Mouse (Mus musculus) small intestine, adult 2 months (tissue): Measurements from ENCODE around the gene Rps6. TPM values are rescaled to one million over a fixed set of nuclear protein-coding genes. Genes with fewer than 3 reads are reported as not detected.

Source experiments
- H3K27ac ChIP-seq: fragments of 200-500 bp; 2 replicates; pipeline ENCODE4 v1.5.1; 2012; ENCODE audit warnings: low read depth, low read length, control low read depth, inconsistent platforms; ENCODE audit not compliant: insufficient read depth
- H3K27me3 ChIP-seq: fragments of 200-500 bp; 2 replicates; pipeline ENCODE4 v1.6.1; 2012; ENCODE audit warnings: mild to moderate bottlenecking, moderate library complexity, low read length, inconsistent platforms; ENCODE audit not compliant: control insufficient read depth, insufficient read depth
- H3K36me3 ChIP-seq: fragments of 200-500 bp; 2 replicates; pipeline ENCODE4 v1.6.1; 2012; ENCODE audit warnings: mild to moderate bottlenecking, low read length, control low read depth, inconsistent platforms; ENCODE audit not compliant: control insufficient read depth, insufficient read depth
- H3K4me1 ChIP-seq: fragments of 200-500 bp; 2 replicates; pipeline ENCODE4 v1.6.1; 2012; ENCODE audit warnings: low read length, inconsistent platforms, mixed read lengths; ENCODE audit not compliant: control insufficient read depth, insufficient read depth, insufficient read length
- H3K4me3 ChIP-seq: fragments of 200-500 bp; 2 replicates; pipeline ENCODE4 v1.5.1; 2012; ENCODE audit warnings: low read depth, mild to moderate bottlenecking, control low read depth, inconsistent platforms, low read length, moderate library complexity
- CTCF ChIP-seq: fragments of 200-500 bp; IDR thresholded peaks from 2 replicates; pipeline ENCODE4 v1.5.1; 2012; ENCODE audit warnings: low read depth, mild to moderate bottlenecking, control low read depth, inconsistent platforms, low read length, moderate library complexity, mixed read lengths; ENCODE audit not compliant: insufficient replicate concordance, insufficient read length; ENCODE audit errors: extremely low read depth
- POLR2A ChIP-seq: fragments of 200-500 bp; IDR thresholded peaks from 2 replicates; pipeline ENCODE4 v1.6.1; 2012; ENCODE audit warnings: low read depth, mild to moderate bottlenecking, control low read depth, inconsistent platforms, low read length, moderate library complexity
- WGBS: fragments of 180-500 bp; shearing (Covaris S2); methylation state at CpG from one replicate; pipeline ENCODE4 v1.1.7; 2018; 5-methylcytosine and 5-hydroxymethylcytosine counted together
- polyA plus RNA-seq: library from polyadenylated mRNA; depleted of rRNA; stranded (reverse); fragments of >200 nt; gene quantifications from 2 replicates; pipeline ENCODE4 v1.2.3, GENCODE M21; 2012

Gene Rps6
- polyA plus RNA-seq, 1 experiment: 167 TPM

GRCm38 (mm10) chr4:86887879-86888278 lies 30.7 kb upstream of the Rps6 start:
- 78% methylated on average over 5 of the region's 5 CpGs for WGBS
- TF ChIP-seq POLR2A (no peak), CTCF (peak; percentile 19; the same call in 1 of the 2 replicates)
- Histone ChIP-seq H3K27ac (no peak overlapping the region), H3K36me3 (no peaks in the 10 kb centered on the region), H3K4me3 (no peak overlapping the region), H3K27me3 (no peaks in the 10 kb centered on the region), H3K4me1 (0 out of 2 replicates have a peak, but pooled peaks cover 4% of the 10 kb centered on the region)

GRCm38 (mm10) chr4:86886160-86886878 lies 29.1 kb upstream of the Rps6 start:
- peak overlapping the region; percentile 39 for H3K4me3 ChIP-seq
- no peaks in the 10 kb centered on the region for H3K27me3 ChIP-seq
- 0 out of 2 replicates have a peak, but pooled peaks cover 4% of the 10 kb centered on the region for H3K4me1 ChIP-seq
- no peaks in the 10 kb centered on the region for H3K36me3 ChIP-seq
- 11% methylated on average over 18 of the region's 18 CpGs for WGBS
- TF ChIP-seq CTCF: no peak
- no peak for TF ChIP-seq POLR2A
- H3K27ac ChIP-seq: peak overlapping the region; percentile 23

GRCm38 (mm10) chr4:86885790-86886159 lies 28.6 kb upstream of the Rps6 start:
- Histone ChIP-seq H3K4me3 (peak overlapping the region; percentile 39), H3K36me3 (no peaks in the 10 kb centered on the region), H3K27me3 (no peaks in the 10 kb centered on the region), H3K4me1 (0 out of 2 replicates have a peak, but pooled peaks cover 4% of the 10 kb centered on the region), H3K27ac (peak overlapping the region; percentile 23; the same call in 1 of the 2 replicates)
- TF ChIP-seq POLR2A (no peak), CTCF (no peak)
- 29% methylated on average over 12 of the region's 12 CpGs for WGBS

- WGBS: 35% methylated on average over 4 of the region's 4 CpGs
- TF ChIP-seq POLR2A (no peak), CTCF (peak; percentile 63; the same call in 1 of the 2 replicates)
- H3K27ac ChIP-seq: no peak overlapping the region
- H3K36me3 ChIP-seq: no peaks in the 10 kb centered on the region
- H3K4me3 ChIP-seq: no peak overlapping the region
- H3K27me3 ChIP-seq: no peaks in the 10 kb centered on the region
- 0 out of 2 replicates have a peak, but pooled peaks cover 4% of the 10 kb centered on the region for H3K4me1 ChIP-seq
Observed at GRCm38 (mm10) chr4:86884945-86885344, 27.7 kb upstream of the Rps6 start.

GRCm38 (mm10) chr4:86882413-86882812 lies 25.2 kb upstream of the Rps6 start:
- WGBS: 47% methylated on average over 2 of the region's 2 CpGs
- Histone ChIP-seq H3K27ac (no peak overlapping the region), H3K4me3 (no peak overlapping the region), H3K36me3 (no peaks in the 10 kb centered on the region), H3K4me1 (0 out of 2 replicates have a peak, but pooled peaks cover 4% of the 10 kb centered on the region), H3K27me3 (no peaks in the 10 kb centered on the region)
- TF ChIP-seq POLR2A: no peak
- TF ChIP-seq CTCF: no peak

- WGBS: 70% methylated on average over 4 of the region's 4 CpGs
- Histone ChIP-seq H3K4me3 (no peak overlapping the region), H3K27ac (no peak overlapping the region), H3K27me3 (no peaks in the 10 kb centered on the region), H3K4me1 (0 out of 2 replicates have a peak, but pooled peaks cover 4% of the 10 kb centered on the region), H3K36me3 (no peaks in the 10 kb centered on the region)
- TF ChIP-seq CTCF (no peak), POLR2A (no peak)
Observed at GRCm38 (mm10) chr4:86881178-86881577, 24.0 kb upstream of the Rps6 start.

- WGBS: 91% methylated on average over 2 of the region's 2 CpGs
- Histone ChIP-seq H3K4me1 (peaks cover 5% of the 10 kb centered on the region; the same call in 1 of the 2 replicates), H3K27ac (no peak overlapping the region), H3K4me3 (no peak overlapping the region), H3K27me3 (no peaks in the 10 kb centered on the region), H3K36me3 (no peaks in the 10 kb centered on the region)
- TF ChIP-seq POLR2A (no peak), CTCF (no peak)
Observed at GRCm38 (mm10) chr4:86879477-86879876, 22.3 kb upstream of the Rps6 start.

GRCm38 (mm10) chr4:86874146-86874847 lies 17.1 kb upstream of the Rps6 start, which contains the start of gene Acer2:
Gene Acer2, plus strand, starts transcription at chr4:86874396.
- under 1% methylated on average over 60 of the region's 60 CpGs for WGBS
- no peaks in the 10 kb centered on the region for H3K27me3 ChIP-seq
- peak within 1 kb of the TSS; percentile 71 for H3K4me3 ChIP-seq
- H3K27ac ChIP-seq: no peak within 1 kb of the TSS
- TF ChIP-seq POLR2A (peak; percentile 93), CTCF (no peak)
- no peaks in the 10 kb centered on the region for H3K36me3 ChIP-seq
- peaks cover 5% of the 10 kb centered on the region; the same call in 1 of the 2 replicates for H3K4me1 ChIP-seq
